Mouse (Mus musculus) hindbrain, embryonic 16.5 days (tissue): ENCODE data around the gene Tas2r123. TPM values are rescaled to one million over a fixed set of nuclear protein-coding genes. Genes with fewer than 3 reads are reported as not detected.

Experiments used
- ATAC-seq: fragments of 200-750 bp; cut with Nextera tagmentation; 2 replicates; pipeline ENCODE4 v1.8.0; 2017; ENCODE audit warnings: moderate TSS enrichment, moderate library complexity
- H3K27ac ChIP-seq: fragments of 300-500 bp; sonication (generic); 2 replicates; pipeline ENCODE4 v1.5.1; 2014; ENCODE audit warnings: low read depth, mild to moderate bottlenecking, control low read depth, low read length, moderate library complexity
- H3K27me3 ChIP-seq: fragments of 300-500 bp; sonication (generic); replicated peaks from 2 replicates; pipeline ENCODE4 v1.6.1; 2014; ENCODE audit warnings: low read length; ENCODE audit not compliant: control insufficient read depth, insufficient read depth
- H3K36me3 ChIP-seq: fragments of 300-500 bp; sonication (generic); 2 replicates; pipeline ENCODE4 v1.6.1; 2014; ENCODE audit warnings: mild to moderate bottlenecking, low read length, moderate library complexity, mixed read lengths; ENCODE audit not compliant: control insufficient read depth, insufficient read depth
- H3K4me1 ChIP-seq: fragments of 300-500 bp; sonication (generic); 2 replicates; pipeline ENCODE4 v1.6.1; 2014; ENCODE audit warnings: low read depth, low read length; ENCODE audit not compliant: control insufficient read depth, insufficient read depth
- H3K4me2 ChIP-seq: fragments of 300-500 bp; sonication (generic); 2 replicates; pipeline ENCODE4 v1.6.1; 2014; ENCODE audit warnings: mild to moderate bottlenecking, low read length, control low read depth, moderate library complexity
- H3K4me3 ChIP-seq: fragments of 300-500 bp; sonication (generic); 2 replicates; pipeline ENCODE4 v1.5.1; 2014; ENCODE audit warnings: mild to moderate bottlenecking, low read length, control low read depth, moderate library complexity
- H3K9ac ChIP-seq: fragments of 300-500 bp; sonication (generic); 2 replicates; pipeline ENCODE4 v1.6.1; 2014; ENCODE audit warnings: low read depth, mild to moderate bottlenecking, control low read depth, low read length, moderate library complexity
- H3K9me3 ChIP-seq: fragments of 300-500 bp; sonication (generic); 2 replicates; pipeline ENCODE4 v1.6.1; 2014; ENCODE audit warnings: mild to moderate bottlenecking, low read length, moderate library complexity; ENCODE audit not compliant: control insufficient read depth
- WGBS: fragments of 180-500 bp; shearing (Covaris S2); extraction: QIAGEN DNeasy Blood & Tissue Kit; methylation state at CpG from one replicate; pipeline ENCODE4 v1.1.7; 2014; 5-methylcytosine and 5-hydroxymethylcytosine counted together
- polyA plus RNA-seq: library from polyadenylated mRNA; unstranded; fragments of >200 nt; fragmentation: Nextera tagmentation; extraction: Ambion mirVana; gene quantifications from 2 replicates; pipeline ENCODE4 v1.2.1, GENCODE M21; 2015

The Tas2r123 gene
- polyA plus RNA-seq = not detected in 2 replicates

DNA sequence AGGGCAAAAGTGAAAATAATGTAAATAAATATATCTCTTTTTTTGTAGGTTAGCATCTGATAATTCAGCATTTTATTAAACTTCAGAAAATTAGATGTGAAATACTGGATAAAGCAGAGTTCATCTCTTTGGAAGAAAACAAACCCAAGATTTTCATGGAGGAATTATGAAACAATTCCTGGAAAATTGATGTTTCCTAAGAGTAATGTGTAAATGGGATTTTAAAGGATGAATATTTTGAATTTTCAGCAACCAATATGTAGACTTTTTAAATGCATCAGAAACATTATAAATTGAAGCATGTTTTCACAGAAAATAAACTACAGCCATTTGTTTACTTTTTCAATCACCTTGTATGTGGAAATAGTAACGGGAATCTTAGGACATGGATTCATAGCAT, at the start of gene Tas2r123:
Gene Tas2r123, plus strand, starts transcription at position 301 of the 400 bp plus-strand sequence.
- ATAC-seq = no peak
- H3K4me2 ChIP-seq = no peak within 1 kb of the TSS
- no peak within 1 kb of the TSS for H3K9ac ChIP-seq
- no peaks in the 10 kb centered on the region for H3K36me3 ChIP-seq
- H3K4me1 ChIP-seq = no peaks in the 10 kb centered on the region
- H3K27me3 ChIP-seq = no peaks in the 10 kb centered on the region
- no peaks in the 10 kb centered on the region for H3K9me3 ChIP-seq
- no peak within 1 kb of the TSS for H3K4me3 ChIP-seq
- WGBS = 71% methylated on average over 1 of the region's 1 CpGs
- no peak within 1 kb of the TSS for H3K27ac ChIP-seq

DNA sequence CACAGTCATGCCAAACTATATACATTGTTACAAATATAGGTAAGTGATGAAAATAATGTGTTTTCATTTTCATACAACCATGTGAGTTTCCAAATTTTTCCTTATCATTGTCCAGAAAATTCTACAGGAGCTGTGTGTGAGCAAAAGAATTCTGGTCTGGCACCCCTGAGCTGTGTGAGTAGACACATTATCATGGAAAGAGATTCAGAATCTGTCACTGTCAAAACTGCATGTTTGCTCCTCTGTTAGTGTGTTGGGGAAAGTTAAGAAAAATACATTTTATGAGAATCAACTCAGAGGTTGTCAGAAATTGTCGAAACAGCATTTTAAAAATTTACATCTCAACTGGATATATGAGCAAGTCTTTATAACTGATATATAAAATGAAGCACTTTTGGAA, 44.4 kb upstream of the Tas2r123 start, which contains the start of gene Tas2r117:
Gene Tas2r117, plus strand, starts transcription at position 301 of the 400 bp plus-strand sequence.
- ATAC-seq = no peak
- no peaks in the 10 kb centered on the region for H3K9me3 ChIP-seq
- H3K4me3 ChIP-seq = no peak within 1 kb of the TSS
- H3K27me3 ChIP-seq = no peaks in the 10 kb centered on the region
- H3K36me3 ChIP-seq = no peaks in the 10 kb centered on the region
- 85% methylated on average over 1 of the region's 1 CpGs for WGBS
- H3K9ac ChIP-seq = no peak within 1 kb of the TSS
- H3K4me2 ChIP-seq = no peak within 1 kb of the TSS
- no peak within 1 kb of the TSS for H3K27ac ChIP-seq
- H3K4me1 ChIP-seq = no peaks in the 10 kb centered on the region

DNA sequence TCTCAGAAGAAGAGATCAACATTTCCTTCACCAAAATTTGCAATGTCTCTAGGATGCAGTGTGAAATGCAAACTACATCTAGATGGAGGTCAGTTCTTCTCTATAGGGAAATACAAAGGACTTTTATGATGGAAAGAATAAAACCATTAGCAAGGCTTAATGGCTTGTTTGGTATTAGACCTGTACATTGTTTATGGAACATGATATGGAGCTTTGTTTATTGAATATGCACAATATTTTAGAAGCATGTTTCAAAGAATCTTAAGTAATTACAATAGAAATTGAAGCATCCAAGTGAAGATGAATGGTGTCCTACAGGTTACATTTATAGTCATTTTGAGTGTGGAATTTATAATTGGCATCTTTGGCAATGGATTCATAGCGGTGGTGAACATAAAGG, 8.2 kb downstream of the Tas2r123 start, which contains the start of gene Tas2r116:
Gene Tas2r116, plus strand, starts transcription at position 301 of the 400 bp plus-strand sequence.
- no peak for ATAC-seq
- H3K9ac ChIP-seq = no peak within 1 kb of the TSS
- H3K4me2 ChIP-seq = no peak within 1 kb of the TSS
- H3K27me3 ChIP-seq = no peaks in the 10 kb centered on the region
- H3K4me3 ChIP-seq = no peak within 1 kb of the TSS
- no peak within 1 kb of the TSS for H3K27ac ChIP-seq
- H3K4me1 ChIP-seq = no peaks in the 10 kb centered on the region
- no peaks in the 10 kb centered on the region for H3K9me3 ChIP-seq
- 63% methylated on average over 1 of the region's 1 CpGs for WGBS
- no peaks in the 10 kb centered on the region for H3K36me3 ChIP-seq

DNA sequence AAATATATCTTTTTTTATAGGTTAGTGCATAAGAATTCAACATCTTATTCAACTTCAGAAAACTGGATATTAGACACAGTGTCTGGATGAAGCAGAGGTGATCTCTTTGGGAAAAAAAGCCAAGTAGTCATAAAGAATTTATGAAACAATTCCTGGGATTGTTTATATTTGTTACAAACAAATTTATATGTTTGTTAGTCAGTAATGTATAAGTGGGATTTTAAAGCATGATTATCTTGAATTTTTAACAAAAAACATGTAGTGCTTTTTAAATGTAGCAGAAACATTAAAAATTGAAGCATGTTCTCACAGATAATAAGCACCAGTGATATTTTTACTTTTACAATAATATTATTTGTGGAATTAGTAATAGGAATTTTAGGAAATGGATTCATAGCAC, 20.8 kb downstream of the Tas2r123 start, which contains the start of gene Tas2r110:
Gene Tas2r110, plus strand, starts transcription at position 301 of the 400 bp plus-strand sequence.
- Histone ChIP-seq H3K4me2 (no peak within 1 kb of the TSS), H3K9me3 (no peaks in the 10 kb centered on the region), H3K27ac (no peak within 1 kb of the TSS), H3K27me3 (no peaks in the 10 kb centered on the region), H3K36me3 (no peaks in the 10 kb centered on the region), H3K9ac (no peak within 1 kb of the TSS), H3K4me1 (no peaks in the 10 kb centered on the region), H3K4me3 (no peak within 1 kb of the TSS)
- no peak for ATAC-seq

DNA sequence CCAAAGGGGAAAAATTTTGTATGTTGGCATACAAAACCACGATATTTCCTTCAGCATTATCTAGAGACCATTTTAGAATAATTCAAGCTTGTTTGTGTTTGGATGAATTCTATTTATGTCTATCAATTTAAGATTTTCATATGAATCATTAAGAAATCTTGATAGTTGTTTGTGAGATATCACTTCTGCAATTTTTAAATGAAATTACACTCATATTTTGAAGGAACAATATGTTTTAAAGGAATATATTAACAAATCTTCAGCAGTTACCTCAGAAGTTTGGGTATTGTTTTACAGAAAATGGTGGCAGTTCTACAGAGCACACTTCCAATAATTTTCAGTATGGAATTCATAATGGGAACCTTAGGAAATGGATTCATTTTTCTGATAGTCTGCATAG, 45.8 kb downstream of the Tas2r123 start, which contains the start of gene Tas2r113:
Gene Tas2r113, plus strand, starts transcription at position 301 of the 400 bp plus-strand sequence.
- no peak within 1 kb of the TSS for H3K4me3 ChIP-seq
- no peak within 1 kb of the TSS for H3K9ac ChIP-seq
- H3K4me2 ChIP-seq = no peak within 1 kb of the TSS
- WGBS = 81% methylated on average over 1 of the region's 1 CpGs
- ATAC-seq = no peak
- no peak within 1 kb of the TSS for H3K27ac ChIP-seq
- no peaks in the 10 kb centered on the region for H3K9me3 ChIP-seq
- no peaks in the 10 kb centered on the region for H3K36me3 ChIP-seq
- no peaks in the 10 kb centered on the region for H3K27me3 ChIP-seq
- no peaks in the 10 kb centered on the region for H3K4me1 ChIP-seq

Other genes starting within 250 kb of the Tas2r123 start
- gene A630073D07Rik, start 195.6 kb upstream of the Tas2r123 start, polyA plus RNA-seq = not detected in 2 replicates
- gene Tas2r120, start 190.2 kb upstream of the Tas2r123 start, polyA plus RNA-seq = not detected in 2 replicates
- not detected in 2 replicates for gene Tas2r121, start 146.1 kb upstream of the Tas2r123 start, polyA plus RNA-seq
- not detected in 2 replicates for gene Tas2r122, start 135.2 kb upstream of the Tas2r123 start, polyA plus RNA-seq
- gene Tas2r115, start 109.1 kb upstream of the Tas2r123 start, polyA plus RNA-seq = not detected in 2 replicates
- not detected in 2 replicates for gene Tas2r124, start 92.4 kb upstream of the Tas2r123 start, polyA plus RNA-seq
- not detected in 2 replicates for gene Tas2r102, start 85.0 kb upstream of the Tas2r123 start, polyA plus RNA-seq
- not detected in 2 replicates for gene Tas2r136, start 69.0 kb upstream of the Tas2r123 start, polyA plus RNA-seq
- not detected in 2 replicates for gene Tas2r117, start 44.3 kb upstream of the Tas2r123 start, polyA plus RNA-seq
- not detected in 2 replicates for gene Tas2r116, start 8.3 kb downstream of the Tas2r123 start, polyA plus RNA-seq
- gene Tas2r110, start 20.9 kb downstream of the Tas2r123 start, polyA plus RNA-seq = not detected in 2 replicates
- not detected in 2 replicates for gene Tas2r113, start 45.9 kb downstream of the Tas2r123 start, polyA plus RNA-seq
- gene Tas2r125, start 62.5 kb downstream of the Tas2r123 start, polyA plus RNA-seq = 0.17 TPM in 1 of 2 replicates, not detected in the other
- not detected in 2 replicates for gene Tas2r129, start 104.0 kb downstream of the Tas2r123 start, polyA plus RNA-seq
- gene Tas2r131, start 110.8 kb downstream of the Tas2r123 start, polyA plus RNA-seq = not detected in 2 replicates
- gene Tas2r109, start 133.8 kb downstream of the Tas2r123 start, polyA plus RNA-seq = not detected in 2 replicates
- gene Tas2r103, start 190.0 kb downstream of the Tas2r123 start, polyA plus RNA-seq = not detected in 2 replicates
- gene Tas2r140, start 208.7 kb downstream of the Tas2r123 start, polyA plus RNA-seq = not detected in 2 replicates